Mouse (Mus musculus) heart, adult 2 months (tissue): ENCODE data around the gene Gfpt2.
"Not testable (repeated sequence)": the region's sequence is repeated elsewhere in the genome, so short reads cannot be mapped to it uniquely, and the experiment has no call there.

Experiments
- EP300 ChIP-seq: fragments of 200-500 bp; IDR thresholded peaks from 2 replicates; pipeline ENCODE4 v1.6.1; 2011; ENCODE audit warnings: low read depth, low read length, control low read depth; ENCODE audit not compliant: insufficient read depth
- POLR2A ChIP-seq: fragments of 200-500 bp; IDR thresholded peaks from 2 replicates; pipeline ENCODE4 v1.6.1; 2011; ENCODE audit warnings: mild to moderate bottlenecking, low read depth, low read length, control low read depth; ENCODE audit not compliant: insufficient read depth

DNA sequence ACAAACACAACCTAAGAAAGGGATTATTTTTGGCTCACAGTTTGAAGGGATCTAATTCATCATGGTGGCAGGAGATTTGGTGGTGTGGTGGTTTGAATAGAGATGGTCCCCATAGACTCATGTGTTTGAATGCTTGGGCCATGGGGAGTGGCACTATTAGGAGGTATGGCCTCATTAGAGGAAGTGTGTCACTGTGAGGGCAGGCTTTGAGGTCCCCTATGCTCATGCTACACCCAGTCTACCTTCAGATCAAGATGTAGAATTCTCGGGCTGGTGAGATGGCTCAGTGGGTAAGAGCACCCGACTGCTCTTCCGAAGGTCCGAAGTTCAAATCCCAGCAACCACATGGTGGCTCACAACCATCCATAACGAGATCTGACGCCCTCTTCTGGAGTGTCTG, 26.5 kb upstream of the Gfpt2 start:
- TF ChIP-seq EP300, POLR2A: not testable (repeated sequence)
